Mouse (Mus musculus) heart, adult 2 months (tissue): ENCODE measurements around the gene Ibtk.

Experiments used
- CTCF ChIP-seq: fragments of 200-600 bp; IDR thresholded peaks from 2 replicates; pipeline ENCODE4 v1.8.1; 2022; ENCODE audit warnings: antibody characterized with exemption, mild to moderate bottlenecking, moderate library complexity
- EP300 ChIP-seq: fragments of 200-500 bp; IDR thresholded peaks from 2 replicates; pipeline ENCODE4 v1.6.1; 2011; ENCODE audit warnings: low read depth, low read length, control low read depth; ENCODE audit not compliant: insufficient read depth
- POLR2A ChIP-seq: fragments of 200-500 bp; IDR thresholded peaks from 2 replicates; pipeline ENCODE4 v1.6.1; 2011; ENCODE audit warnings: mild to moderate bottlenecking, low read depth, low read length, control low read depth; ENCODE audit not compliant: insufficient read depth

DNA sequence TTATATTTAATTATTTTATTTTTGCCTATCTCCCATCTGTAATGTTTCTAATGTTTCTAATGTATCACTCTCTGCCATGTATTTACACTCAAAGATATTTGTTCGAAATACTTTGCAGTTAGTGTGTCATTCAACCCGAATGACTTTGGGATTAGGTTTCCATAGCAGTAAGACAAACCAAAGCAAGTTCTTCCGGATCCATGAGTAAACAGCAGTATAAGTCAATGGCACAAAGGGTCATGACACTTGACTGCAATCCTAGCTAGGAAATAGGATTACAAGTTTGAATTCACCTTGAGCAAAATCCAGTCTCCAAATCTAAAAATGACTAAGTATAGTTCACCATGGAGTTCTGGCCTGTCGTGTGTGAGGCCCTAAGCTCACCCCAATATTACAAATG is 9.9 kb downstream of the Ibtk start:
- TF ChIP-seq CTCF (no peak), POLR2A (no peak), EP300 (no peak)
